In genomic region chr16:9469394-9469793, GRCm38 (mm10) we compare ENCODE assay signal across 14 mouse cellular contexts.
DNase-seq lines count a peak whose midpoint lies in the region; ATAC-seq and TF ChIP-seq lines count a peak whose summit lies in the region.
"Had no signal": no experiment of that assay in that cellular context is flagged by ENCODE, and none has a peak within 500 bp of the region (broad histone marks: within the 10 kb centered on the region; RNA-seq: fewer than 3 reads in every experiment).

No protein-coding gene starts in this region.

- TF ChIP-seq POLR2A in lung, adult 2 months (IDR thresholded peaks at IDR 0.05; ENCODE audit: borderline replicate concordance, extremely low read depth, low read depth, low read length), result no peak

- peak; percentile 14; the same call in 1 of the 2 replicates for TF ChIP-seq CTCF in lung, adult 2 months (IDR thresholded peaks at IDR 0.05; ENCODE audit: insufficient read depth, low read length)

- H3K36me3 ChIP-seq in neural tube, embryonic 15.5 days, result no peaks in the 10 kb centered on the region
- H3K36me3 ChIP-seq: hindbrain, embryonic 15.5 days had no signal

- 55% methylated on average over 4 of the region's 4 CpGs for WGBS in lung, adult 2 months
- WGBS in neural tube, embryonic 15.5 days, result 70% methylated on average over 4 of the region's 4 CpGs

- H3K9ac ChIP-seq in neural tube, embryonic 15.5 days (replicated peaks), result no peak overlapping the region
- H3K9ac ChIP-seq: hindbrain, embryonic 15.5 days had no signal

- H3K27ac ChIP-seq in neural tube, embryonic 15.5 days (replicated peaks), result no peak overlapping the region
- H3K27ac ChIP-seq: hindbrain, embryonic 15.5 days had no signal

- H3K4me3 ChIP-seq in lung, adult 2 months (replicated peaks; ENCODE audit: extremely low read depth, low read depth, low read length), result no peak overlapping the region
- no peak overlapping the region for H3K4me3 ChIP-seq in neural tube, embryonic 15.5 days (replicated peaks)
- H3K4me3 ChIP-seq: hindbrain, embryonic 15.5 days had no signal

- no peaks in the 10 kb centered on the region for H3K9me3 ChIP-seq in neural tube, embryonic 15.5 days (replicated peaks)
- H3K9me3 ChIP-seq: hindbrain, embryonic 15.5 days had no signal

- H3K27me3 ChIP-seq in neural tube, embryonic 15.5 days (replicated peaks), result no peaks in the 10 kb centered on the region
- H3K27me3 ChIP-seq: hindbrain, embryonic 15.5 days had no signal

- no peak overlapping the region for H3K4me2 ChIP-seq in neural tube, embryonic 15.5 days
- H3K4me2 ChIP-seq: heart, embryonic 11.5 days; hindbrain, embryonic 15.5 days had no signal

- H3K4me1 ChIP-seq in lung, adult 2 months (ENCODE audit: control insufficient read depth, insufficient read depth, low read length), result no peaks in the 10 kb centered on the region
- no peaks in the 10 kb centered on the region for H3K4me1 ChIP-seq in neural tube, embryonic 15.5 days
- H3K4me1 ChIP-seq: hindbrain, embryonic 15.5 days had no signal

- peak; percentile 70; the same call in 1 of the 2 replicates for ATAC-seq in frontal cortex, adult (ENCODE audit: low TSS enrichment)
- ATAC-seq in neural tube, embryonic 15.5 days (ENCODE audit: low FRiP score), result no peak
- ATAC-seq: activated CD4-positive, CD25-positive, alpha-beta regulatory T cell, adult 4 months had no signal

- no peak for DNase-seq in frontal cortex, postnatal 14 days (ENCODE audit: low spot score in 2 of 2)
- DNase-seq in lung, adult 2 months, result no peak
- DNase-seq in lung, postnatal 36 days, result no peak
- peak; percentile 76 for DNase-seq in brain, adult 2 months (ENCODE audit: low read depth, low spot score)
- peak; percentile 30 for DNase-seq in mesoderm, embryonic 11.5 days (ENCODE audit: low read depth, low spot score)
- DNase-seq in lung, adult 18-20 months, result no peak
- DNase-seq: kidney, postnatal 4 days; lung, postnatal 4 days; thymus, postnatal 25 days had no signal

Comparison
In these comparisons a context has a peak if more than half of its experiments do, and no peak if none do; other contexts are left out.
1. DNase-seq: peak in brain, adult 2 months (single experiment) and mesoderm, embryonic 11.5 days (single experiment); none in frontal cortex, postnatal 14 days (0 of 2), lung, adult 2 months (single experiment), lung, postnatal 36 days (single experiment) and lung, adult 18-20 months (0 of 2).